Mouse (Mus musculus): ENCODE results near the gene Mapk3. TPM values are rescaled to one million over a fixed set of nuclear protein-coding genes. Genes with fewer than 3 reads are reported as not detected.
A peak's percentile ranks its signal among the peaks of the same experiment; 100 is the strongest.

The Mapk3 gene
- polyA plus RNA-seq, 1 experiment from 2014 or later = 47.3 TPM

DNA sequence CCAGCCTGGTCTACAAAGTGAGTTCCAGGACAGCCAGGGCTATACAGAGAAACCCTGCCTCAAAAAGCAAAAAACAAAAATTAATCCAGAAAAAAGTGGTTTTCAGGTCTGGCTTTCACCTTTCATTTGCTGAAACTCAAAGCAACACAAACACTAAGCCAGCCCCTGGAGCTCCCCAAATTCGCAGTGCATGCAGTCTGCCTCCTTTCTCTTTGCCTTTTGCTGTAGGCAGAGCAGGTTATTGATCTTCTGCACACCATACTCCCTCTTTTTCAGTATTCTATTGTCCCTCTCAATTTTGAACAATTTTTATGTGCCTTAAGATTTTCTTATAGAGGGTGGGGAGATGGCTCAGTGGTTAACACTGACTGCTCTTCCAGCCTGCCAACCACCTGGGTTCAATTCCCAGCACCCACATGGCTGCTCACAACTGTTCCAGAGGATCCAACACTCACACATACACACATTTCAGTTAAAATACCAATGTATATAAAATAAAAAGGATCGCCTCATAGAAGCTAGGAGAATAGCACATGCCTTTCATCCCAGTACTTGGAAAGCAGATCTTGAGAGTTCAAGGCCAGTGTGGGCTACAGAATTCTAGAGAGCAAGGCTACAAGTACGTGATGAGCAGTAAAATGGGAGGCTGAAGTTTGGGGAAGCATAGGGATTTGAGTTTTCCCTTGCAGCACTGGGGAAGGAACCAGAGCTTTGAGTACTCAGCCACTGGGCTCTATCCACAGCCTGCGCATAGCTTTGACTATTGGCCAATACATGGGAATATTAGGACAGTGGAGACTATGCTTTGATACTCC lies 34.3 kb downstream of the Mapk3 start:
- 76% methylated on average over 4 of the region's 4 CpGs for WGBS
- DNase-seq (ENCODE audit: low spot score) = no peak
- H3K9me3 ChIP-seq (replicated peaks) = no peaks in the 10 kb centered on the region
- H3K4me3 ChIP-seq = no peak overlapping the region
- H3K36me3 ChIP-seq = peaks cover 69% of the 10 kb centered on the region
- H3K27ac ChIP-seq = no peak overlapping the region
- H3K27me3 ChIP-seq (ENCODE audit: low read depth, poor library complexity, severe bottlenecking) = no peaks in the 10 kb centered on the region
- H3K4me1 ChIP-seq = peaks cover 49% of the 10 kb centered on the region

GRCm38 (mm10) chr7:126794271-126794605 lies 34.8 kb downstream of the Mapk3 start:
- no peak for DNase-seq (ENCODE audit: low spot score)
- peaks cover 63% of the 10 kb centered on the region for H3K36me3 ChIP-seq
- H3K9me3 ChIP-seq (replicated peaks) = no peaks in the 10 kb centered on the region
- H3K27me3 ChIP-seq (ENCODE audit: low read depth, poor library complexity, severe bottlenecking) = no peaks in the 10 kb centered on the region
- H3K4me3 ChIP-seq = no peak overlapping the region
- WGBS = 78% methylated on average over 4 of the region's 4 CpGs
- peaks cover 49% of the 10 kb centered on the region for H3K4me1 ChIP-seq
- no peak overlapping the region for H3K27ac ChIP-seq

DNA sequence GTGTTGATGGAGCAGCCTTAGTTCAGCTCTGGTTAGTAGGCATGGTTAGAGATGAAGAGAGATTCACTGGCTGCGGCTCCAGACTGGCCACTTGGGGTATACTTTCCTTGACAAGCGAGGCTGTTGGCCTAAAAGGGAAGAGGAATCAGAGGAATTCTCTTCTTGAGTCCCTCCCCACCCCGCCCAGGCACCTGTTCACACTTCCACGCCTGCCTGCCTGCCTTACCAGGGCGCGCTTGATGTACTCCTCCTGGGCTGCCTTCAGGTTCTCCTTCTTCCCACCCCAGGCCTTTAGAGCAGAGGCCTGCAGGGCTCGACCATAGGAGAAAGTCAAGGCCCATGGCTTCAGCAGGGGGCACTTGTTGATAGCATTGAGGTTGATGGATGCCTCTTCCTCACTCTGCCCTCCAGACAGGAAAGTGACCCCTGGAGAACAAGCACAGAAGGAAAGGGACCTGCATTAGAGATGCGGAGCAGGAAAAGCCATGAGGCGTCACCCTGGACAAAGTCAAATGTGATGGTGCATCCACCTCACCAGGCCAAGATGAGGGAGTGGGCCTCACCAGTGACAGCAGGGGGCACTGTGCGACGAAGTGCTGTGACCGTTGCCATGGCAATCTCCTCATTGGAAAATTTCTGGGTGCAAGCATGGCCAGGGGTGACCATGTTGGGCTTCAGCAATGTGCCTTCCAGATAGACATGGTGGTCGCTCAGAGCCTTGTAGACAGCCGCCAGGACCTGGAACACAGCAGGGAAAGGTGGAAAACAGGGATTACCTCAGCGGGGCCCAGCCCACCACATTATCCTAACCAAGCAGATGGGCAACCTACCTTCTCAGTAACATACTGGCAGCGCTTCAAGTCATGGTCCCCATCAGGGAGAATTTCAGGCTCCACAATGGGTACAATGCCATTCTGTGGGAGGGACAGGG lies 36.3 kb downstream of the Mapk3 start:
- Histone ChIP-seq H3K36me3 (peaks cover 49% of the 10 kb centered on the region), H3K27ac (no peak overlapping the region), H3K4me1 (peaks cover 58% of the 10 kb centered on the region), H3K9me3 (replicated peaks) (no peaks in the 10 kb centered on the region), H3K27me3 (ENCODE audit: low read depth, poor library complexity, severe bottlenecking) (no peaks in the 10 kb centered on the region), H3K4me3 (peak overlapping the region; percentile 18; the same call in 1 of the 2 replicates)
- DNase-seq (ENCODE audit: low spot score) = no peak
- 89% methylated on average over 16 of the region's 16 CpGs for WGBS

GRCm38 (mm10) chr7:126796350-126796932 lies 37.0 kb downstream of the Mapk3 start:
- no peak for DNase-seq (ENCODE audit: low spot score)

GRCm38 (mm10) chr7:126797411-126798126 lies 38.2 kb downstream of the Mapk3 start, which contains the start of gene Fam57b:
Fam57b (plus strand) TSS chr7:126797668.
- Histone ChIP-seq H3K9me3 (replicated peaks) (no peaks in the 10 kb centered on the region), H3K27ac (peak within 1 kb of the TSS; percentile 95), H3K27me3 (ENCODE audit: low read depth, poor library complexity, severe bottlenecking) (no peaks in the 10 kb centered on the region), H3K4me1 (peaks cover 52% of the 10 kb centered on the region), H3K4me3 (peak within 1 kb of the TSS; percentile 89), H3K36me3 (peaks cover 59% of the 10 kb centered on the region)
- no peak for DNase-seq (ENCODE audit: low spot score)
- 43% methylated on average over 21 of the region's 21 CpGs for WGBS

More at GRCm38 (mm10) chr7:126796350-126796932, 37.0 kb downstream of the Mapk3 start:
- Histone ChIP-seq H3K27me3 (ENCODE audit: low read depth, poor library complexity, severe bottlenecking) (no peaks in the 10 kb centered on the region), H3K36me3 (peaks cover 49% of the 10 kb centered on the region), H3K4me1 (peaks cover 56% of the 10 kb centered on the region), H3K9me3 (replicated peaks) (no peaks in the 10 kb centered on the region), H3K27ac (no peak overlapping the region), H3K4me3 (0 out of 2 replicates have a peak overlapping the region, but pooled peaks have one; percentile 13)
- 80% methylated on average over 8 of the region's 8 CpGs for WGBS

DNA sequence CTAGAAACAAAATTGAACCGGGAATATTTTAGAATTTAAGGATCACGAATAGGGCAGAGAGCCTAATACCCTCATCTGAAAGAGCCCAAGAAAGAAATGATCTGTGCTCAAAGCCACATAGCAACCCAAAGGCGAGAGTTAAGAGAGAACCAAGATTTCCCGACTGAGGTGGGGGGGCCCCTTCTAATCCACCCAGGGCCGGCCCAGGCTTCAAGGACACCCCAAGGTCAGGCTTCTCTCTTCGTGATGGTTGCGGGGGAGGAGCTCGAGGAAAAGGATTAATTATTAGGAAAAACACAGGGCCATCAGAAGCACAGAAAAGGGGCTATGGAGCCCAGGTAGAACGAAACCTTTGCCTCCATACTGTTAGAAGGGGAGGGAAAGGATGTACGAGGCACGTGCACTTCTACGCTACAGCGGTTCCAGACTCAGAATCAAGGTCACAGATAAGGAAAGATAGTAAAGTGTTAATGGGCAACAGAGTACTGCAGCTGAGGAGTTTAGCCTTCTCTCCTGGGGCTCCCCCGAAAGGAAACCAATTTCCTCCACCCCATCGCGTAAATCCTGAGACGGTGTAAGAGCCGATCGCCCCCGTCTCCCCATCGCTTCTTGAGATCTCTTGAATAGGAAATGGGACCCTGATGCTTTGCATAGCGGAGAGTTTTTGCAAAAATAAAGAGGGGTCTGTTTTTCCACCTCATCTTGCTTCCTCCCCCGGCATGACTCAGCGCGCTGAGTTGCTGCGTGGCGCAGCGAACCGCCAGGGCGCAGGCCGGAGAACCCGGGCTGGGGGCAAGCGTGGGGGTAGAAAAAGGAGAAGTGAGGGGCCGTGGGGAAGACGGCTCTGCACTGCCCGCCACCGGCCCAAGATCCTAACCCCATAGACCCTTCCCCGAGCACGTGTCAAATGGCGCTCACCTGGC lies 39.0 kb downstream of the Mapk3 start:
- peak overlapping the region; percentile 95 for H3K27ac ChIP-seq
- H3K9me3 ChIP-seq (replicated peaks) = no peaks in the 10 kb centered on the region
- DNase-seq (ENCODE audit: low spot score) = no peak
- no peaks in the 10 kb centered on the region for H3K27me3 ChIP-seq (ENCODE audit: low read depth, poor library complexity, severe bottlenecking)
- peaks cover 44% of the 10 kb centered on the region for H3K4me1 ChIP-seq
- H3K4me3 ChIP-seq = peak overlapping the region; percentile 89
- H3K36me3 ChIP-seq = peaks cover 67% of the 10 kb centered on the region
- WGBS = 1% methylated on average over 40 of the region's 40 CpGs

DNA sequence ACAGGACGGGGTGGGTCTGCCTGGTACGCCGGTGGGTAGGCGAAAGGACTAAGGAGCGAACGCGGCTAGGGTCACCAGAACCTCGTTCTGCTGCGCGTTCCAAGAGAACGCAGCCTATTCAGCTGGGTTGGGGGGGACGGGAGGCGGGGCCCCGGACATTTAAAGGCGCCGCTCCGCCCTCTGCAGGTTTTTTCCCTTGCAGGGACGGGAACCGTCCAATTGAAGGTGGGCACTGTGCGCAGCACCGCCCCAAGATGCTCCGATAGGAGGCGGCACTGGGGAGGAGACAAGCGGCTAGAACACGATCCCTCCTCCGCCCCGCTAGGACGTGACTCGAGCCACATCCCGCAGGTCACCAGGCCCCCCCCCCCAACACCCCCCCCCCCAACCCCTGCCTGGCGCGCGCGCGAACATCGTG lies 39.7 kb downstream of the Mapk3 start:
- under 1% methylated on average over 33 of the region's 36 CpGs for WGBS
- Histone ChIP-seq H3K36me3 (peaks cover 68% of the 10 kb centered on the region), H3K27ac (peak overlapping the region; percentile 95), H3K4me3 (peak overlapping the region; percentile 89), H3K27me3 (ENCODE audit: low read depth, poor library complexity, severe bottlenecking) (no peaks in the 10 kb centered on the region), H3K9me3 (replicated peaks) (no peaks in the 10 kb centered on the region), H3K4me1 (peaks cover 43% of the 10 kb centered on the region)
- peak; percentile 93 for DNase-seq (ENCODE audit: low spot score)

GRCm38 (mm10) chr7:126799468-126800268 lies 40.3 kb downstream of the Mapk3 start:
- 1% methylated on average over 38 of the region's 38 CpGs for WGBS
- peaks cover 43% of the 10 kb centered on the region for H3K4me1 ChIP-seq
- peaks cover 68% of the 10 kb centered on the region for H3K36me3 ChIP-seq

GRCm38 (mm10) chr7:126800269-126801056 lies 41.1 kb downstream of the Mapk3 start:
- H3K36me3 ChIP-seq = peaks cover 68% of the 10 kb centered on the region

More at GRCm38 (mm10) chr7:126799468-126800268, 40.3 kb downstream of the Mapk3 start:
- Histone ChIP-seq H3K27me3 (ENCODE audit: low read depth, poor library complexity, severe bottlenecking) (no peaks in the 10 kb centered on the region), H3K27ac (peak overlapping the region; percentile 95), H3K9me3 (replicated peaks) (no peaks in the 10 kb centered on the region), H3K4me3 (peak overlapping the region; percentile 89)
- DNase-seq (ENCODE audit: low spot score) = no peak

GRCm38 (mm10) chr7:126801057-126801422 lies 41.6 kb downstream of the Mapk3 start:
- H3K36me3 ChIP-seq = peaks cover 65% of the 10 kb centered on the region
- H3K9me3 ChIP-seq (replicated peaks) = no peaks in the 10 kb centered on the region
- DNase-seq (ENCODE audit: low spot score) = no peak
- peak overlapping the region; percentile 95 for H3K27ac ChIP-seq
- WGBS = 97% methylated on average over 16 of the region's 16 CpGs
- H3K27me3 ChIP-seq (ENCODE audit: low read depth, poor library complexity, severe bottlenecking) = no peaks in the 10 kb centered on the region
- H3K4me3 ChIP-seq = 0 out of 2 replicates have a peak overlapping the region, but pooled peaks have one; percentile 89
- H3K4me1 ChIP-seq = peaks cover 37% of the 10 kb centered on the region

More at GRCm38 (mm10) chr7:126800269-126801056, 41.1 kb downstream of the Mapk3 start:
- Histone ChIP-seq H3K4me1 (peaks cover 42% of the 10 kb centered on the region), H3K4me3 (peak overlapping the region; percentile 89), H3K27ac (peak overlapping the region; percentile 95), H3K9me3 (replicated peaks) (no peaks in the 10 kb centered on the region), H3K27me3 (ENCODE audit: low read depth, poor library complexity, severe bottlenecking) (no peaks in the 10 kb centered on the region)
- 50% methylated on average over 5 of the region's 5 CpGs for WGBS
- no peak for DNase-seq (ENCODE audit: low spot score)
